Mouse (Mus musculus) heart, postnatal 10 days (tissue): ENCODE measurements around the gene Vamp3. TPM values are rescaled to one million over a fixed set of nuclear protein-coding genes. Genes with fewer than 3 reads are reported as not detected.
"Not testable (repeated sequence)": the region's sequence is repeated elsewhere in the genome, so short reads cannot be mapped to it uniquely, and the experiment has no call there.

Source experiments
- DNase-seq, 2 experiments: peaks; one replicate each; pipeline ENCODE4 v3.0.0; 2021
- intact Hi-C: fragments of 180-260 bp; cut with DNase I; formaldehyde crosslinking; loops from one replicate; pipeline ENCODE4 v1.15.1; 2025
- total RNA-seq, 2 experiments: library from RNA; stranded (reverse); gene quantifications; 2 replicates each; pipeline ENCODE4 v1.2.3; 2021

Vamp3 gene
- total RNA-seq, 2 experiments from 2014 or later, result 79.9 to 84.5 TPM

DNA sequence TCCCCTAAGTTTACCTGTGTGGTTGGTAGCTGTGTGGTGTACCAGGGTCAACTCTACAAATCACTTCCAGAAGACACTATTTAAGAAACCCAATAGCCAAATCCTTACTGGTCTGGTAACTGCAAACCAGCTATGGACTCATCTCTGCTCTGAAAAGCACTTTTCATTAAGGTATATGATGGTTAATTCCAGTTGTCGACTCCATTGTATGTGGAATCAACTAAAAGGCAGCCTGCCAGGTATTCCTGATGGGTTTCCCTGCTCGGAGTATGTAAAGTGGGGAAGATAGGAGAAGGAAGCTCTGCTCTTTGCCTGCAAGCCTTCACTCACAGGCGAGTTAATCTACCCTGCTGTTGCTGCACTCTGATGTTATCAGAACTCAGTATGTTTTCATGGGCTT, 11.2 kb downstream of the Vamp3 start:
- intact Hi-C loops, result no loop called here
- no peak for DNase-seq

DNA sequence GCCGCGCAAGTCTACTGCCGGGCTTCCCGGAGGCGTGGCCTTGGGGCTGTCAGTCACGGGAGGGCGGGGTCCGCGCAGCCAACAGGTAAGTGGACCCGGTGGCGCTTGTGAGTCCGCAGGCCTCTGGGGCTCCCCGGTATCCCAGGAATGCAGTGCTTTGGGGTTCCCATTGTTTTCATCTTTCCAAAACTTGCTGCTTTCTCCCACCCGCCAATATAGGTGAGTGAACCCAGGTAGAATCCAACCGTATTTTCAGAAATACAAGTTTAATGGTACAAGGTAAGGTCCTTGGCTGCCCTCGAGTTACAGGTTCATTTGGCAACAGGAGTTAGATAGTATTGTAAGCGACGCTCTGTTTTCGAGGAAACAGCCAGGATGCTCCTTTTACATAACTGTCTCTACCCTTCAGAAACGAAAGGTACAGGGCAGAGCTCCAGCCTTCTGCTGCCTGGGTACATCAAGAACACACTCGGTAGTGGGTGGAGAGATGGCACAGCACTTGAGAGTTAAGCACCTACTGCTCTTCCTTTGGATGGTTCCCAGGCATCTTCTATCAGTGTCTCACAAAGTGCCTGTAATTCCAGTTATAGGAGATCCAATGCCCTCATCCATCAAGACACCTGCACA, 12.7 kb downstream of the Vamp3 start:
- intact Hi-C loops, result no loop called here
- DNase-seq, result no peak

DNA sequence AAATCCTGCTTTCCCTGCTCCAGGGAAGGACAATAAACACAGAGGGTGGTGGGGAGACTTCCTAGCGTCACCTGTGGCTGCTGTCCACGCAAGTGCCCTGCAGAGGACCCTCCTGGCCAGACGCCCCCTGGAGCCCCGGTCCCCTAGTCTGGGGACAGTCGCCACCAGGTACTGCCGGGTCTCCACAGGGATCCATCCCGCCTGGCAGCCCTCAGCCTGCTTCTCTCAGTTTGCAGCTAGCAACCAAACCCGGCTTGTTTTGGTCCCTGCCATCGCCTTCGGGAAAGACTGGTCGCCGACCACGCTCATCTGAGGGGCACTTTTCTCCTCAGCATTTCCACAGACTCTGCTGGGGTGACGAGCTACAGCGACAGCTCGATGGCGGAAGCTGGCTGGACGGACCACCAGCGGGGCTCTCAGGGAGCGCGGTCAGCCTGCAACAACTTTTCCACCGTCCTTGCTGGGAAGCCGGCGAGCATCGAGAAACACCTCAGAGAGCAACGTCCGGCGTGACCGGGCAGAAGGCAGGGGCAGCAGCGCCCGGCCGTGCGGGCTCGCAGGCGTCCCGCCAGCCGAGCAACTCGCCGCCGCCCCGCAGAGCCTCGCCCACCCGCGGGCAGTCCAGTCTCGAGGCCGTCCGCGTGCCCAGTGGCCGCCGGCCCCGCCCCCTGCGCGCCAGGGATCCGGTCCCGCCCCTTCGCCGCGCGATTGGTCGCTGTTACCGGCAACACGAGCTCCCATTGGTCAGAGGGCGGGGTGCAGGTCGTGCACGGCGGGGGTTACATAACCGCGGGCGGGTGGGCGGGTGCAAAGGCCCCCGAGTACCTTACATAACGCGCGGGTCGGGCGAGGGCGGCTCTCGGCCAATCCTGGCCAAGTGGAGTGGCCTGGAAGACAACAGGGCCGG, 13.5 kb downstream of the Vamp3 start, which contains the start of gene Per3:
Gene Per3 (minus strand): TSS at position 629 of the 907 bp plus-strand sequence.
- intact Hi-C loops, result no loop called here

DNA sequence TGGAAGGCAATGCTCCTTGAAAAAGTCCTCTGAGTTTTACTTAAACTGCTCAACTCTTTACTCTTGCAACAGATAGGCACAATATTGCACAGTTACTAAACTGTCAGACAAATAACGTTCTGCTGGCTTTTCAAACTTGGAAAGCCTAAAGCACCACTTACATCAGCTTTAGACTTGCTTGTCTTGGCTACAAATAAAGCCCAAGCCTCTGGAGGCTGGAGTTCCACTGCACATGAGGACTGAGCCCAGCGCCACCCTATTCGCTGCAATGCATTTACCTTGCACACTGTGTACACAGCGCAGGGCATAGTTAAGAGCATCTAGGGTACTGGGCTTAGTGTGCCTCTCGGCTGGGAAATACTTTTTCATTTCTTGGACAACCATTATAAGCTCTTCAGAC, 14.5 kb downstream of the Vamp3 start:
- peak; percentile 47 to 54 for DNase-seq
- intact Hi-C loops, result no loop called here

More for the DNA sequence above, 13.5 kb downstream of the Vamp3 start, which contains the start of gene Per3:
- DNase-seq, result peak; percentile 98

DNA sequence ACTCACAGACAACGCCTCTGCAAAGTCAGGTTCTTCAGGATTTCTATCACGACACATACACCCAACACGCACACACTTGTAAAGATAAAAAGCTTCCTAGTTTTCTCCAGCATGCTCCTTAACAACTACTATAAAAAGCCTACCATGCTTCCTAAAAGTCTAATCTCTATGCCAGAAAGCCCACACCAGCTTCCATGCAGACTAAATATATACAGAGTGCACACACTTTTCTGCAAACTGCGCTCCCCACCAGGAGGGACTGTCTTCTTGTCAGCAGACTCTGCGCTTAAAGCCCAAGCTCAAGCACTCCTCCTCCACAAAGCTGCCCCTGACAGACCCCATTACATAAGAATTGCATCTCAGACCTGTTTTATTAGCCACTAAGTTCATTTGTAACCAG, 16.3 kb downstream of the Vamp3 start:
- intact Hi-C loops, result no loop called here
- DNase-seq, result no peak

DNA sequence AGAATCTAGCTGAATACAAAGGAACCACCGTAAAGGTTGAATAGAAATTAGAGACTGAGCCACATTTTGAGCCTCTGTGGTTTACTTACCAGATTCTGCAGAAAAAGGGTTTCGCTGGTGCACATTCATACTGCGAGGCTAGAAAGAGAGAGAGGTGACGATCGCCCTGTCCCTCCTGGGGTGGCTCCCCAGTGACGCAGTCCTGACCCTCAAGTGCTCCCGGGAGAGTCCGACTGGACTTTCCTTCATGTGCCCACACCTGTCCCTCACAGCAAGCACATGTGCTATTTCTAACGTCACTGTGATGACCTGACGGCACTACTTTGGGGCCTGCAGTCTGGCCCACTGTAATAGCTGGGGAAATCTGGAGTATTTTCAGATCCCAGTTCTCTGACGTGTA, 20.0 kb downstream of the Vamp3 start:
- no peak for DNase-seq
- intact Hi-C loops, result no loop called here

DNA sequence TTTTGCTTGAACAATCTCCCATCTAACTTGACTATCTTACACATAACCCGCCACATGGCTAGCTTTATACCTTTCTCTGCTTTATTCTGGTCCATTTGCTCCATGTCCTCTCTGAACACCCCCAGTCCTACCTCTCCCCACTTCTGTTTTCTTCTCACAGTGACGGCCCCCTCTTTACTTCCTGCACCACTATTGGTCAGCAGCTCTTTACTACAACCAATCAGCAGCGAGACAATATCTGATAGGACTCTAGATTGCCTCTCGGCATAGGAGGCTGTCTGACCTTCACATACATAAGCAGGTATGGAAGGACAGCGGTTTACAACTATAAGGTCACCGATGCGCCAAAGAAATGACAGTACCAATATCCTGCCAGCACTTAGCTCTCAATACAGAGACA, 21.2 kb downstream of the Vamp3 start:
- no peak for DNase-seq
- intact Hi-C loops, result no loop called here

DNA sequence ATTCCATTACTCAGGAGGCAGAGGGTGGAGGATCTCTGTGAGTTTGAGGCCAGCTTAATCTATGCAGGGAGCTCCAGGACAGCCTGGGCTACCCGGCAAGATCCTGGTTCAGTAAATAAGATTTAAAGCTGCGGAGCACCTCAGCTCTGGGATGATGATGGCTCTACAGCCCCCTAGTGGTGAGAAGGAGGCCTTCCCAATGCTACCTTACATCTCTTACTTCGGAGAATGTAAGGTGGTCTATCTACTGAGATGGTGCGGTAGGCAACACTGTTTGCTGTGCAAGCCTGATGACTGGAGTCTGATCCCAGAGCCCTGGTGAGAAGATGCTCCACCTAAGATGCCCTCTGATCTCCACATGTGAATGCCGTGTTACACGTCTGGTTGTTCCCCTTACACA, 30.8 kb downstream of the Vamp3 start:
- peak in 1 of 2 experiments; percentile 40 for DNase-seq
- intact Hi-C loops, result loop anchor here (5.0 kb wide), 1 partner anchor 60 kb away; no protein-coding TSS in a partner anchor

DNA sequence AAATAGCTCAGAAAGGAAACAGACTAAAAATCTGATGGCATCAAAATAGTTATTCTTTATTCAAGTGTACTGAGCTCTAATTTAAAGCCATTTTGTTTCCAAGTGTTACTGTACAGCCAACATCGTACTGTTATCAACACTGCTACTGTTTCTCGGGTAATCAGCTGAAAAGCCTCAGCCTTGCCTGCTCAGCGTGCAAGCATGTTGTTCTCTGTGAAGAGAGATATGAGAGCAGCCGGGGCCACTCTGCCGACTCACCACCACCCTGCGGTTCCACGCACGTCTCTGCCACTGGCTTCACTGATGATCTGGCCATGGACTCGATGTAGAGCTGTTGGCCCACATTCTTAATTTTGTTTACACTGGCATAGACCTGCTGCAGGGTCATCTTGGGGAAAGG, 33.6 kb downstream of the Vamp3 start:
- intact Hi-C loops, result no loop called here
- no peak for DNase-seq

DNA sequence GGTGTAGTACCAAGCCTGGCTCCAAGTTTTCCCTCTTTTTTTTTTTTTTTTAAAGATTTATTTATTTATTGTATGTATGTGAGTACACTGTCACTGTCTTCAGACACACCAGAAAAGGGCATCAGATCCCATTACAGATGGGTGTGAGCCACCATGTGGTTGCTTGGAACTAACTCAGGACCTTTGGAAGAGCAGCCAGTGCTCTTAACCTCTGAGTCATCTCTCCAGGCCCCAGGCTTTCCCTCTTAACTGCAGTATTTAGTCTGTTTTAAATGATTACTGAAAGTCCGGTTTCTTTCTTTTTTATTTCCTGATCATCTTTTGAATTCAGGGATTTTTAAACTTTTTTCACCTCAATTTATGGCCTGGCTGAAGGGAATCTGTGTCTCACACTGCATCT, 40.4 kb downstream of the Vamp3 start:
- DNase-seq, intact Hi-C loops: not testable (repeated sequence)

DNA sequence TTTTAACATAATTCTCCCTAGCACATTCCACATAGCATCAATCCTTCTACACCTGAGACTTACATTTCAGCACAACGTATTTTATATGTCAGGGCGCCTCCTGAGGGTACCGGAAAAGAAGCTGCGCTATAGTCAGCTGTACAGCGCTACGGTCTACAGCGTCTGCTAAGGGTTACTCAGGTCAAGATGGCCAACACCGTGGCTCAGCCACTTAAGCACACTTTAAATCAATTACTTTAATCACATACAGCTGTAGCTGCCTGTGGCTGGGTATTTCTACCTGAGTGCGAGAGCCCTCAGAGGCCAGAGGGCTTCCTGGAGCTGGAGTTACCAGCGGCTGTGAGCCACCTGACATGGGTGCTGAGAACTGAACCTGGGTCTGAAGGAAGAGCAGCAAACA, 41.8 kb downstream of the Vamp3 start:
- DNase-seq, result no peak
- intact Hi-C loops, result no loop called here

DNA sequence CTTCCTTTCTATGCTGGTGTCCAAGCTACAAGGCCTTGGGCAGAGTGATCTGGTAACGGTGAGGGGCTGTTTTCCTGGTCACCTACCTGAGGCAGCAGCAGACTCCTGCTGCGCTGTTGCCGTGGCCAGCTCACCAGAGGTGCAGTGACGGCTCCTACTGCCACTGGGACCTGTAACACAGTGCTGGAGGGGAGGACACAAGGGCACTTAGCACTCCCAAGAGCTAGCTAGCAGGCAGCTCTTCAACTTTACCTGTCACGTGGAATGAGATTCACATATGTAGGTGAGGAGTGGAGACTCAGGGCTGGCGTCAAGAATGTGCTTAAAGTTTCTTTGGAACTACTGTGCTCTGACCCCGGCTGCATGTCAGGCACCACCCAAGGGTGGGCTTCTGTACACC, 47.4 kb downstream of the Vamp3 start:
- DNase-seq, result no peak
- intact Hi-C loops, result no loop called here

DNA sequence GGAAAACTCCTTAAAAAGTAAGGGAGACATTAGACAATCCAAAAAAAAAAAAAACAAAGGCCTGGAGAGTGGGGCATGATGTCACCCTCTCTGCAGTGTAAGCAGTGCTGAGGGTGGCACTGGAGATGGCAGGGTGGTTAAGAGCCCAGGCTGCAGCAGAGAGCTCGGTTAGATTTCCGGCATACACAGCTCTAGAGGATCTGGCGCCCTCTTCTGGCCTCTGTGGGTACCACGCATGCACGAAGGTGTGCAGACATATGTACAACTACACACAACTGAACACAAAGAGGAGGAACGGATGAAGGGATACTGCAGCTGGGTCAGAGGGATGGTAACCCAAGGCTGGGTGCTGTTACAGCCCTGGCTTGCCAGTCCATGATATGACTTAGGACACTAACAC, 50.8 kb downstream of the Vamp3 start:
- intact Hi-C loops, result no loop called here
- peak; percentile 17 to 58 for DNase-seq

DNA sequence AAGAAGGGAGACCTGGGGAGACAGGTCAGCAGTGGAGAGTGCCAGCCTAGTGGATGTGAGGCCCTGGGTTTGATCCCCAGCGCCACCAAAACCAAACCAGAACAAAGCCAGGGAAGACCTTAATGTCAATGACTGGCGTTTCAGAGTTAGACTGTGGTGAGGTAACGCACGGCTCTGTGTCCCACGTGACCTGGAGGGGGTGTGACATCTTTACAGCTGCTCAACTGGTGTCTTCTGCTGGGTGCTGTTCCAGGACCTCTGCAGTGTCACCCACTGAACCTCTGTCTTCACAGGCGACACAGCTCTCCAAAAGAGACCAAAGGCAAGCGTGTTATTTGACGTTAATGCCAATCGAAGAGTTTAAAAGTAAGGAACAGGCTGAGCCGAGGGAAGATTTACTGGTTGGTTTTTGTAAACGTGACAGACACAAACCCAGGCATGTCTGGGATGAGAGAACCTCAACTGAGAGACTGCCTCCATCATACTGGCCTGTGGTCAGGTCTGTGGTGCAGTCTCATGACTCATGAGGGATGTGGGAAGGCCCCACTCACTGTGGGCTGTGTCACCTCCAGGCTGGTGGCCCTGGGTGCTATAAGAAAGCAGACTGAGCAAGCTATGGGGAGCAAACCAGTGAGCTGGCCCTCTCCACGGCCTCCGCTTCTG, 52.0 kb downstream of the Vamp3 start:
- no peak for DNase-seq

DNA sequence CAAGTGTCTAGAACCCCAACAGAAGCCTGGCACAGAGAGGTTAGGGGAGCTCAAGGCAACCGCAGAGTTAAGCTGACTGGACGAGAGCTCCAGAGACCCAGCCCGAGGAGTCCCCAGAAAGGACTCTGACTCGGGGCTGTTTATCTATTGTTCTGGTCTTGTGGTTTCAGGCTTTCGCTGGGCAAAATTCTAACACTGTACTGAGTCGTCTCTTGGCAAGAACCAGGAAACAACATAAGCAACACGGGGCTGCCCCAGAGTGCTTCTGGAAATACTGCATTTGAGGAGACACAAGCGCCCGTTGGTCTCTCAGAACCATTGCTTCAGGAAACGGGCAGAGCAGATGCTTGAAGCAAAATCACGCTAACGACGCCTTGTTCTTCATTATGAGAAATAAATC, 56.4 kb downstream of the Vamp3 start:
- intact Hi-C loops, result no loop called here
- DNase-seq, result no peak

More for the DNA sequence above, 52.0 kb downstream of the Vamp3 start:
- intact Hi-C loops, result no loop called here

DNA sequence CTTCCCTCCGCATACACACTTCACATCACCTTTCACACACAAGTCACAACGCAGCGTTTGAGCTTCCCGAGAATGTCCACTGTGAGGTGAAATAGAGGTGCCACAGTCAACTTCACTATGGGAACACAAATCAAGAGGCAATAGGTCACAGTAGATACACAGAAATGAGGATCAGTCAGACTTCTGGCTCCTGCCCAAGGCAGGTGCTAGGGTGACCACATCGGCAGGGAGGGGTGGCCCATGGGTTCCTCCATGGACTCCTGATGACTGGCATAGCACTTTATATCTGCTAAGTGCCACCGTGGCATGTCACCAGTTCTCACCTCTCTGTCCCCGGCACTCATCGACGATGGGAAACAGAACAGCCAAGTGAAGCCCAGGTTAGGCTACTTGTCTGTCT, 59.1 kb downstream of the Vamp3 start:
- DNase-seq, result no peak
- intact Hi-C loops, result no loop called here

Other genes with a start within 250 kb of the Vamp3 start
- 10 to 100 TPM; 22.0 to 26.6 TPM for gene Errfi1, start 204.0 kb downstream of the Vamp3 start, total RNA-seq
- gene Park7, start 143.5 kb downstream of the Vamp3 start, total RNA-seq, result 100 to 1,000 TPM; 203 to 204 TPM
- gene Tnfrsf9, start 143.4 kb downstream of the Vamp3 start, total RNA-seq, result under 1 TPM in 1 of 2 experiments, not detected in 1; 0.12 TPM
- gene Uts2, start 60.9 kb downstream of the Vamp3 start, total RNA-seq, result not detected
- 10 to 100 TPM; 16.2 TPM for gene Per3, start 13.3 kb downstream of the Vamp3 start, total RNA-seq
- gene Gm13090, start 31.6 kb upstream of the Vamp3 start, total RNA-seq, result not detected